Comparison of ENCODE assay signal across 12 mouse cellular contexts in the genomic region with DNA sequence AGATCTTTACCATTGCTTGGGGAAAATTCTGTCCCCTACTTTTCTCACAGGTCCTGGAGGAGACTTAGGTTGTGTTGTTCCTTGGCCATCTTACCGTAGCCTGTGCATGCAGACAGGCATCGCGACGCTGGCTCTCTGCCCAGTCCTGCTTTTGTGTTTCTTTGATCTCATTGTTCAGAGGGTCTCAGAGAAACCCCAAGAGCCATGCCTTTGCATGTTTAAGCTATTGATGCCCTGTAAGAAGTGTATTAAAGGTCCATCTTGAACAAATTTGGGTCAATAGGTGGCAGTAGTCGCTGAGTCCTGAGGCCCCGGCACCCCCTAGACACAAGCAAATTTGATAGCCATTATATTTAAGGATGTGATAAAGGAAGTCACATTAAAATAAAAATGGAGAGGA. TPM values are rescaled to one million over a fixed set of nuclear protein-coding genes. Genes with fewer than 3 reads are reported as not detected.
A peak's percentile ranks its signal among the peaks of the same experiment; 100 is the strongest.
DNase-seq lines count a peak whose midpoint lies in the region; ATAC-seq and TF ChIP-seq lines count a peak whose summit lies in the region.
"Had no signal": no experiment of that assay in that cellular context is flagged by ENCODE, and none has a peak within 500 bp of the region (broad histone marks: within the 10 kb centered on the region; RNA-seq: fewer than 3 reads in every experiment).

No protein-coding gene starts in this region.

- CTCF ChIA-PET in Patski (lab: Charles Lee) = interaction anchor here (1.0 to 8.9 kb wide), 7 partner anchors 13 to 70 kb away, joined by 3 to 79 read pairs (median 4); no protein-coding TSS in a partner anchor

- no peaks in the 10 kb centered on the region for H3K4me1 ChIP-seq in heart, adult 2 months (ENCODE audit: control insufficient read depth, insufficient read depth, low read length)
- peaks cover 20% of the 10 kb centered on the region for H3K4me1 ChIP-seq in embryonic facial prominence, embryonic 12.5 days
- H3K4me1 ChIP-seq in midbrain, embryonic 13.5 days (replicated peaks) = peaks cover 44% of the 10 kb centered on the region

- no peaks in the 10 kb centered on the region for H3K9me3 ChIP-seq in embryonic facial prominence, embryonic 12.5 days
- no peaks in the 10 kb centered on the region for H3K9me3 ChIP-seq in midbrain, embryonic 13.5 days

- H3K9ac ChIP-seq in heart, adult 2 months (ENCODE audit: low read depth, low read length) = no peak overlapping the region
- H3K9ac ChIP-seq in embryonic facial prominence, embryonic 12.5 days = no peak overlapping the region
- 0 out of 2 replicates have a peak overlapping the region, but pooled peaks have one; percentile 32 for H3K9ac ChIP-seq in midbrain, embryonic 13.5 days (replicated peaks)

- no peak for TF ChIP-seq POLR2A in heart, adult 2 months (IDR thresholded peaks at IDR 0.05; ENCODE audit: insufficient read depth, low read depth, low read length)

- no peaks in the 10 kb centered on the region for H3K27me3 ChIP-seq in heart, adult 2 months (ENCODE audit: control insufficient read depth, insufficient read depth, low read length)
- no peaks in the 10 kb centered on the region for H3K27me3 ChIP-seq in Patski
- no peaks in the 10 kb centered on the region for H3K27me3 ChIP-seq in embryonic facial prominence, embryonic 12.5 days
- peaks cover 5% of the 10 kb centered on the region; the same call in 1 of the 2 replicates for H3K27me3 ChIP-seq in midbrain, embryonic 13.5 days

- H3K36me3 ChIP-seq in heart, adult 2 months (ENCODE audit: control insufficient read depth, insufficient read depth, low read length) = no peaks in the 10 kb centered on the region
- peaks cover 29% of the 10 kb centered on the region for H3K36me3 ChIP-seq in embryonic facial prominence, embryonic 12.5 days
- H3K36me3 ChIP-seq in midbrain, embryonic 13.5 days = peaks cover 12% of the 10 kb centered on the region

- no peaks in the 10 kb centered on the region for H3K79me2 ChIP-seq in heart, adult 2 months (replicated peaks; ENCODE audit: control insufficient read depth, insufficient read depth, low read length)

- TF ChIP-seq CTCF in heart, adult 2 months (IDR thresholded peaks at IDR 0.05) = peak; percentile 19; the same call in 1 of the 2 replicates
- peak; percentile 55 for TF ChIP-seq CTCF in Patski (IDR thresholded peaks at IDR 0.05)

- H3K4me2 ChIP-seq in embryonic facial prominence, embryonic 12.5 days (replicated peaks) = 0 out of 2 replicates have a peak overlapping the region, but pooled peaks have one; percentile 36
- H3K4me2 ChIP-seq in midbrain, embryonic 13.5 days (replicated peaks) = peak overlapping the region; percentile 47

- no peak for DNase-seq in heart, adult 2 months
- DNase-seq in heart, postnatal 25 days (ENCODE audit: low spot score) = no peak
- DNase-seq in Patski (ENCODE audit: low read depth, low spot score) = no peak
- DNase-seq in gastrocnemius, adult 8-10 months (ENCODE audit: low spot score in 2 of 2) = no peak
- no peak for DNase-seq in testis, postnatal 14 days (ENCODE audit: low spot score)
- no peak for DNase-seq in layer of hippocampus, postnatal 25 days (ENCODE audit: extremely low spot score in 1 of 2, low spot score in 1 of 2)
- DNase-seq: gastrocnemius, postnatal 10 days; lung, postnatal 36 days; spleen, adult 18-20 months had no signal

- ATAC-seq in Patski = no peak
- ATAC-seq in embryonic facial prominence, embryonic 12.5 days (ENCODE audit: insufficient number of reproducible peaks, insufficient read depth, low FRiP score, low TSS enrichment) = no peak
- ATAC-seq in midbrain, embryonic 13.5 days = peak; percentile 60

- H3K4me3 ChIP-seq in heart, adult 2 months = no peak overlapping the region
- H3K4me3 ChIP-seq in embryonic facial prominence, embryonic 12.5 days = no peak overlapping the region
- no peak overlapping the region; the same call in 1 of the 2 replicates for H3K4me3 ChIP-seq in midbrain, embryonic 13.5 days (replicated peaks)

- 24% methylated on average over 6 of the region's 6 CpGs for WGBS in heart, adult 2 months
- 18% methylated on average over 6 of the region's 6 CpGs for WGBS in embryonic facial prominence, embryonic 12.5 days
- WGBS in midbrain, embryonic 13.5 days = 3% methylated on average over 6 of the region's 6 CpGs

- no peak for TF ChIP-seq EP300 in heart, adult 2 months (IDR thresholded peaks at IDR 0.05; ENCODE audit: insufficient read depth, low read depth, low read length)

- in situ Hi-C loops in Patski (cut with MboI; ENCODE audit: low pct_unique_long_range_greater_than_20kb) = loop anchor here (5.0 kb wide), 1 partner anchor 55 kb away; no protein-coding TSS in a partner anchor

- POLR2A ChIA-PET in Patski (lab: Charles Lee) = interaction anchor here (0.6 to 0.7 kb wide), 2 partner anchors 51 to 320 kb away, joined by 3 read pairs; no protein-coding TSS in a partner anchor

- no peak overlapping the region for H3K27ac ChIP-seq in heart, adult 2 months
- peak overlapping the region; percentile 50; the same call in 1 of the 2 replicates for H3K27ac ChIP-seq in embryonic facial prominence, embryonic 12.5 days
- peak overlapping the region; percentile 97 for H3K27ac ChIP-seq in midbrain, embryonic 13.5 days

- intact Hi-C loops in heart, adult 2 months (cut with DNase I) = no loop called here
- intact Hi-C loops in heart, postnatal 25 days (cut with DNase I) = no loop called here

RNA-seq across cellular contexts. Expression of a gene that starts 12.4 kb away (rescaled TPM):
- total RNA-seq in heart, adult 2 months (2021) = 10 to 100 TPM; 25.9 to 28.9 TPM
- polyA plus RNA-seq in heart, adult 2 months (2012; rRNA removed) = 10.1 and 19.6 TPM in 2 replicates
- 10 to 100 TPM; 26.0 to 27.0 TPM for total RNA-seq in heart, postnatal 25 days (2021)
- 43.7 TPM for polyA plus RNA-seq in Patski (2021)
- polyA plus RNA-seq in embryonic facial prominence, embryonic 12.5 days (2016; fragmentation: Nextera tagmentation; extraction: Ambion mirVana) = 79.9 and 81.3 TPM in 2 replicates
- 60.4 and 62.7 TPM in 2 replicates for polyA plus RNA-seq in midbrain, embryonic 13.5 days (2015; fragmentation: Nextera tagmentation; extraction: Ambion mirVana)
- 10 to 100 TPM; 18.5 to 19.7 (median 19.1) TPM for total RNA-seq in gastrocnemius, adult 8-10 months (2022)
- 10 to 100 TPM; 31.4 to 31.8 TPM for total RNA-seq in layer of hippocampus, postnatal 25 days (2021)

RNA-seq across cellular contexts. Expression of a gene that starts 33.2 kb away (rescaled TPM):
- total RNA-seq in heart, adult 2 months (2021) = 1,000 to 10,000 TPM; 1,935 to 2,240 TPM
- polyA plus RNA-seq in heart, adult 2 months (2012; rRNA removed) = 19.8 and 29.5 TPM in 2 replicates
- 1,000 to 10,000 TPM; 2,164 to 2,361 TPM for total RNA-seq in heart, postnatal 25 days (2021)
- 0.23 TPM for polyA plus RNA-seq in Patski (2021)
- 7.6 and 8.3 TPM in 2 replicates for polyA plus RNA-seq in embryonic facial prominence, embryonic 12.5 days (2016; fragmentation: Nextera tagmentation; extraction: Ambion mirVana)
- polyA plus RNA-seq in midbrain, embryonic 13.5 days (2015; fragmentation: Nextera tagmentation; extraction: Ambion mirVana) = 4.6 and 5.3 TPM in 2 replicates
- 100 to 1,000 TPM; 508 to 760 (median 618) TPM for total RNA-seq in gastrocnemius, adult 8-10 months (2022)
- total RNA-seq in layer of hippocampus, postnatal 25 days (2021) = 10 to 100 TPM in 1 of 2 experiments, 1 to 10 TPM in 1; 7.8 to 10.3 TPM
- total RNA-seq: adrenal gland, adult 8-10 months had no signal

RNA-seq across cellular contexts. Expression of a gene that starts 50.9 kb away (rescaled TPM):
- total RNA-seq in heart, adult 2 months (2021) = not detected
- polyA plus RNA-seq in heart, adult 2 months (2012; rRNA removed) = not detected in 2 replicates
- total RNA-seq in heart, postnatal 25 days (2021) = not detected
- not detected for polyA plus RNA-seq in Patski (2021)
- polyA plus RNA-seq in embryonic facial prominence, embryonic 12.5 days (2016; fragmentation: Nextera tagmentation; extraction: Ambion mirVana) = not detected in 2 replicates
- polyA plus RNA-seq in midbrain, embryonic 13.5 days (2015; fragmentation: Nextera tagmentation; extraction: Ambion mirVana) = not detected in 2 replicates
- not detected for total RNA-seq in gastrocnemius, adult 8-10 months (2022)
- total RNA-seq in layer of hippocampus, postnatal 25 days (2021) = not detected
- total RNA-seq: adrenal gland, adult 8-10 months; gastrocnemius, postnatal 10 days had no signal

Comparison
In these comparisons a context has a peak if more than half of its experiments do, and no peak if none do; other contexts are left out.
1. RNA of a gene that starts 33.2 kb away (total RNA-seq): 2,164 to 2,361 TPM in heart, postnatal 25 days, 1,935 to 2,240 TPM in heart, adult 2 months and 508 to 760 TPM in gastrocnemius, adult 8-10 months; 7.8 to 10.3 TPM in layer of hippocampus, postnatal 25 days; every median in the first group is over 10 times any median in the second.